In genomic region chr19:6449841-6450240, GRCm38 (mm10) we compare ENCODE assay signal across 18 mouse cellular contexts. TPM values are rescaled to one million over a fixed set of nuclear protein-coding genes. Genes with fewer than 3 reads are reported as not detected.
"Had no signal": no experiment of that assay in that cellular context is flagged by ENCODE, and none has a peak within 500 bp of the region (broad histone marks: within the 10 kb centered on the region; RNA-seq: fewer than 3 reads in every experiment).

No protein-coding gene starts in this region.

- ATAC-seq: intestine, embryonic 15.5 days; liver, embryonic 12.5 days had no signal

- H3K4me3 ChIP-seq: intestine, embryonic 15.5 days; limb, embryonic 15.5 days; liver, embryonic 12.5 days; midbrain, embryonic 12.5 days had no signal

- H3K9ac ChIP-seq: intestine, embryonic 15.5 days; limb, embryonic 15.5 days; liver, embryonic 12.5 days; lung, embryonic 14.5 days; midbrain, embryonic 12.5 days had no signal

- H3K27me3 ChIP-seq: midbrain, embryonic 12.5 days had no signal

- H3K4me2 ChIP-seq: intestine, embryonic 15.5 days; limb, embryonic 15.5 days; liver, embryonic 12.5 days; lung, embryonic 14.5 days; midbrain, embryonic 12.5 days had no signal

- DNase-seq: kidney, adult 18-20 months; kidney, postnatal 10 days; layer of hippocampus, adult 9-11 months; layer of hippocampus, postnatal 36 days; left cerebral cortex, postnatal 4 days; lung, embryonic 14.5 days; lung, postnatal 10 days; lung, postnatal 4 days; retina, postnatal 1 day; right cerebral cortex, postnatal 4 days; spleen, adult 18-20 months; thymus, adult 18-20 months; thymus, postnatal 14 days had no signal

- H3K27ac ChIP-seq: intestine, embryonic 15.5 days; limb, embryonic 15.5 days; liver, embryonic 12.5 days; midbrain, embryonic 12.5 days had no signal

- H3K36me3 ChIP-seq: intestine, embryonic 15.5 days; limb, embryonic 15.5 days; liver, embryonic 12.5 days; midbrain, embryonic 12.5 days had no signal

- H3K9me3 ChIP-seq: intestine, embryonic 15.5 days; limb, embryonic 15.5 days; liver, embryonic 12.5 days; midbrain, embryonic 12.5 days had no signal

RNA-seq across cellular contexts. Expression of gene Nrxn2, which starts 31.3 kb away (rescaled TPM):
- total RNA-seq: megakaryocyte, adult 5-6 weeks had no signal
